Mouse (Mus musculus) liver, embryonic 14.5 days (tissue): ENCODE results near the gene Tgfb2. TPM values are rescaled to one million over a fixed set of nuclear protein-coding genes. Genes with fewer than 3 reads are reported as not detected.

Source experiments
- ATAC-seq: fragments of 200-750 bp; cut with Nextera tagmentation; 2 replicates; pipeline ENCODE4 v1.8.0; 2017; ENCODE audit warnings: moderate number of reproducible peaks, mild to moderate bottlenecking, moderate library complexity; ENCODE audit not compliant: insufficient read depth
- DNase-seq, 3 experiments: peaks; one replicate each; pipeline ENCODE4 v3.0.0-alpha.2; 2012 to 2013; ENCODE audit warnings: low read depth in 3 of 3, low spot score in 3 of 3
- H3K27ac ChIP-seq: fragments of 300-500 bp; sonication (generic); 2 replicates; pipeline ENCODE4 v1.5.1; 2014; ENCODE audit warnings: moderate library complexity, mild to moderate bottlenecking, control low read depth, inconsistent platforms
- H3K27me3 ChIP-seq: fragments of 300-500 bp; sonication (generic); 2 replicates; pipeline ENCODE4 v1.6.1; 2014; ENCODE audit warnings: mild to moderate bottlenecking, low read length, moderate library complexity; ENCODE audit not compliant: control insufficient read depth, insufficient read depth
- H3K36me3 ChIP-seq: fragments of 300-500 bp; sonication (generic); replicated peaks from 2 replicates; pipeline ENCODE4 v1.6.1; 2014; ENCODE audit warnings: low read depth; ENCODE audit not compliant: control insufficient read depth, insufficient read depth
- H3K4me1 ChIP-seq, 2 experiments: fragments of 200-500 bp in 1 of 2; fragments of 300-500 bp in 1 of 2; sonication (generic) in 1 of 2; replicated peaks; 2 replicates each; pipeline ENCODE4 v1.6.1; 2012 to 2014; ENCODE audit warnings: antibody characterized with exemption in 1 of 2, inconsistent platforms in 1 of 2, low read length in 1 of 2; ENCODE audit not compliant: control insufficient read depth in 2 of 2, insufficient read depth in 2 of 2
- H3K4me2 ChIP-seq: fragments of 300-500 bp; sonication (generic); 2 replicates; pipeline ENCODE4 v1.6.1; 2014; ENCODE audit warnings: low read depth, mild to moderate bottlenecking, control low read depth, moderate library complexity
- H3K4me3 ChIP-seq, 2 experiments: fragments of 200-500 bp in 1 of 2; fragments of 300-500 bp in 1 of 2; sonication (generic) in 1 of 2; 2 replicates each; pipeline ENCODE4 v1.5.1; 2012 to 2014; ENCODE audit warnings: low read depth in 2 of 2, low read length in 2 of 2, mild to moderate bottlenecking in 2 of 2, control low read depth in 1 of 2, inconsistent platforms in 1 of 2, moderate library complexity in 1 of 2; ENCODE audit not compliant: insufficient read depth in 1 of 2
- H3K9ac ChIP-seq: fragments of 300-500 bp; sonication (generic); replicated peaks from 2 replicates; pipeline ENCODE4 v1.6.1; 2014; ENCODE audit warnings: mild to moderate bottlenecking, control low read depth, moderate library complexity
- H3K9me3 ChIP-seq: fragments of 300-500 bp; sonication (generic); 2 replicates; pipeline ENCODE4 v1.6.1; 2016; ENCODE audit warnings: low read length, mixed read lengths; ENCODE audit not compliant: control insufficient read depth
- CTCF ChIP-seq: IDR thresholded peaks from 2 replicates; pipeline ENCODE4 v1.5.1; 2016; ENCODE audit warnings: antibody characterized with exemption, low read depth, control low read depth
- EP300 ChIP-seq: IDR thresholded peaks from 2 replicates; pipeline ENCODE4 v1.6.1; 2016; ENCODE audit warnings: antibody characterized with exemption, low read depth
- WGBS: fragments of 180-500 bp; shearing (Covaris S2); extraction: QIAGEN DNeasy Blood & Tissue Kit; methylation state at CpG from one replicate; pipeline ENCODE4 v1.1.7; 2014; ENCODE audit not compliant: insufficient replicate concordance; 5-methylcytosine and 5-hydroxymethylcytosine counted together
- polyA plus RNA-seq, 2 experiments: library from polyadenylated mRNA; depleted of rRNA in 1 of 2; stranded (reverse) in 1 of 2; unstranded in 1 of 2; fragments of >200 nt; fragmentation: Nextera tagmentation in 1 of 2; extraction: Ambion mirVana in 1 of 2; gene quantifications; 2 replicates each; pipeline versions ENCODE4 v1.2.1 to v1.2.3; 2012 to 2014

Tgfb2 gene
- polyA plus RNA-seq, 2 experiments: 0.21 to 1.3 TPM

- no peak for DNase-seq
- H3K4me1 ChIP-seq: no peaks in the 10 kb centered on the region
- WGBS: 69% methylated on average over 5 of the region's 5 CpGs
- no peaks in the 10 kb centered on the region for H3K36me3 ChIP-seq
- ATAC-seq: no peak
- H3K27me3 ChIP-seq: no peaks in the 10 kb centered on the region
- H3K4me2 ChIP-seq: no peak overlapping the region
- TF ChIP-seq CTCF (no peak), EP300 (no peak)
- no peak overlapping the region for H3K4me3 ChIP-seq
- H3K9ac ChIP-seq: no peak overlapping the region
- no peak overlapping the region for H3K27ac ChIP-seq
- no peaks in the 10 kb centered on the region for H3K9me3 ChIP-seq
Measured at GRCm38 (mm10) chr1:186630971-186631370, 74.8 kb downstream of the Tgfb2 start.

GRCm38 (mm10) chr1:186627451-186627995 lies 78.3 kb downstream of the Tgfb2 start:
- H3K9me3 ChIP-seq: no peaks in the 10 kb centered on the region
- no peak for TF ChIP-seq CTCF
- H3K4me1 ChIP-seq: no peaks in the 10 kb centered on the region
- no peak overlapping the region for H3K4me3 ChIP-seq
- DNase-seq: no peak
- whole genome bisulfite sequencing: 60% methylated on average over 7 of the region's 7 CpGs
- no peak for ATAC-seq
- no peak overlapping the region for H3K9ac ChIP-seq
- no peak overlapping the region for H3K4me2 ChIP-seq
- no peak overlapping the region for H3K27ac ChIP-seq
- H3K36me3 ChIP-seq: no peaks in the 10 kb centered on the region
- H3K27me3 ChIP-seq: no peaks in the 10 kb centered on the region

GRCm38 (mm10) chr1:186624474-186624873 lies 81.3 kb downstream of the Tgfb2 start:
- ATAC-seq: no peak
- Histone ChIP-seq H3K4me2 (no peak overlapping the region), H3K9me3 (no peaks in the 10 kb centered on the region), H3K9ac (no peak overlapping the region), H3K27ac (no peak overlapping the region), H3K4me1 (no peaks in the 10 kb centered on the region), H3K27me3 (no peaks in the 10 kb centered on the region), H3K36me3 (no peaks in the 10 kb centered on the region), H3K4me3 (no peak overlapping the region)
- DNase-seq: no peak
- no peak for TF ChIP-seq CTCF
- no peak for TF ChIP-seq EP300
- 66% methylated on average over 5 of the region's 5 CpGs for WGBS

GRCm38 (mm10) chr1:186621812-186622211 lies 84.0 kb downstream of the Tgfb2 start:
- Histone ChIP-seq H3K4me3 (no peak overlapping the region), H3K36me3 (no peaks in the 10 kb centered on the region), H3K27ac (no peak overlapping the region), H3K9ac (no peak overlapping the region), H3K4me2 (no peak overlapping the region), H3K4me1 (no peaks in the 10 kb centered on the region), H3K27me3 (no peaks in the 10 kb centered on the region), H3K9me3 (no peaks in the 10 kb centered on the region)
- ATAC-seq (no peak), DNase-seq (no peak)
- 75% methylated on average over 3 of the region's 3 CpGs for WGBS
- no peak for TF ChIP-seq CTCF
- TF ChIP-seq EP300: no peak

GRCm38 (mm10) chr1:186618285-186618684 lies 87.5 kb downstream of the Tgfb2 start:
- DNase-seq (no peak), ATAC-seq (no peak)
- TF ChIP-seq CTCF: no peak
- no peak for TF ChIP-seq EP300
- no peak overlapping the region for H3K27ac ChIP-seq
- no peaks in the 10 kb centered on the region for H3K27me3 ChIP-seq
- no peak overlapping the region for H3K4me2 ChIP-seq
- H3K36me3 ChIP-seq: no peaks in the 10 kb centered on the region
- 65% methylated on average over 6 of the region's 6 CpGs for WGBS
- no peaks in the 10 kb centered on the region for H3K4me1 ChIP-seq
- H3K4me3 ChIP-seq: no peak overlapping the region
- no peak overlapping the region for H3K9ac ChIP-seq
- no peaks in the 10 kb centered on the region for H3K9me3 ChIP-seq
